Mouse (Mus musculus) MEL (cell line): ENCODE data around the gene Asic5.

Experiments
- CTCF ChIP-seq, 3 experiments: IDR thresholded peaks in 2 of 3; conservative IDR thresholded peaks in 1 of 3; 2 replicates each; pipeline ENCODE4 v1.5.1; 2011 to 2012; ENCODE audit warnings: low read length in 3 of 3, low read depth in 2 of 3, mild to moderate bottlenecking in 2 of 3, improper control_type of control experiment in 1 of 3, inconsistent platforms in 1 of 3, mixed read lengths in 1 of 3, moderate library complexity in 1 of 3; ENCODE audit not compliant: control insufficient read depth in 1 of 3, insufficient read depth in 1 of 3, poor library complexity in 1 of 3, severe bottlenecking in 1 of 3
- EP300 ChIP-seq, 2 experiments: IDR thresholded peaks; 2 replicates each; pipeline ENCODE4 v1.6.1; 2011; ENCODE audit warnings: improper control_type of control experiment in 2 of 2, low read length in 2 of 2, low read depth in 1 of 2, mild to moderate bottlenecking in 1 of 2
- MAFK ChIP-seq: IDR thresholded peaks from 2 replicates; pipeline ENCODE4 v1.6.1; 2011; ENCODE audit warnings: low read depth, mild to moderate bottlenecking, low read length, improper control_type of control experiment, borderline replicate concordance
- MAX ChIP-seq: IDR thresholded peaks from 2 replicates; pipeline ENCODE4 v1.6.1; 2011; ENCODE audit warnings: low read length, improper control_type of control experiment
- MXI1 ChIP-seq: IDR thresholded peaks from 2 replicates; pipeline ENCODE4 v1.6.1; 2011; ENCODE audit warnings: mild to moderate bottlenecking, low read depth, low read length, improper control_type of control experiment
- NRF1 ChIP-seq: IDR thresholded peaks from 2 replicates; pipeline ENCODE4 v1.6.1; 2014; ENCODE audit warnings: low read depth, mild to moderate bottlenecking, inconsistent platforms, low read length, improper control_type of control experiment, moderate library complexity; ENCODE audit not compliant: poor library complexity, insufficient read depth, severe bottlenecking
- POLR2A ChIP-seq, 2 experiments: IDR thresholded peaks; 2 replicates each; pipeline ENCODE4 v1.6.1; 2011 to 2012; ENCODE audit warnings: low read length in 2 of 2, mild to moderate bottlenecking in 2 of 2, control low read depth in 1 of 2, improper control_type of control experiment in 1 of 2, low read depth in 1 of 2, moderate library complexity in 1 of 2; ENCODE audit not compliant: control insufficient read depth in 1 of 2, insufficient read depth in 1 of 2, poor library complexity in 1 of 2
- SMC3 ChIP-seq: IDR thresholded peaks from 2 replicates; pipeline ENCODE4 v1.6.1; 2011; ENCODE audit warnings: low read depth, low read length, improper control_type of control experiment
- USF2 ChIP-seq, 2 experiments: IDR thresholded peaks; 2 replicates each; pipeline ENCODE4 v1.6.1; 2011 to 2012; ENCODE audit warnings: improper control_type of control experiment in 2 of 2, low read length in 2 of 2, borderline replicate concordance in 1 of 2, inconsistent platforms in 1 of 2, low read depth in 1 of 2, mild to moderate bottlenecking in 1 of 2; ENCODE audit not compliant: insufficient read depth in 1 of 2
- ZC3H11A ChIP-seq: IDR thresholded peaks from 2 replicates; pipeline ENCODE4 v1.6.1; 2012; ENCODE audit warnings: low read depth, mild to moderate bottlenecking, inconsistent platforms, low read length, improper control_type of control experiment
- ZNF384 ChIP-seq: IDR thresholded peaks from 2 replicates; pipeline ENCODE4 v1.6.1; 2012; ENCODE audit warnings: low read depth, mild to moderate bottlenecking, inconsistent platforms, low read length, improper control_type of control experiment

DNA sequence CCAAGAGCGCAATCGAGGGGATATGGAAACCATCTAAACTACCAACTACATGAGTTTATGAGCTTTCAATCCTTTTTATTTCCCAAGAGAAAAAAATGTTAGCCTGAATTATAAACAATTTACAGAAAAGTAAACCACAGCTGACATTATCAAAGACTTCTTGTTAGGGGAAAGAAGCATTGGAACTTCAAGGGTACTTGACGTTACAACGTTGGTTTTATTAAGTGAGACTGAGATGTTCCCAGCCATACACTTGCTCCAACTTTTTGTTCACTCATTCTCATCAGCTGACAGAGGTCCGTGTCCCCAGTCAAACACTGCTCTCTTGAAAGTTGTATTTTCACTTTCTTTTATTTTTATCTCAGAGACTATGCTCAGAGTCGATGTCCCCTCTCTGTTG is 61.6 kb downstream of the Asic5 start:
- TF ChIP-seq CTCF (IDR thresholded peaks at IDR 0.05 in 2 of 3, conservative IDR thresholded peaks at IDR 0.05 in 1 of 3; ENCODE audit: control insufficient read depth in 1 of 3, insufficient read depth in 1 of 3, low read depth in 2 of 3, low read length in 3 of 3, poor library complexity in 1 of 3, severe bottlenecking in 1 of 3) (no peak), POLR2A (IDR thresholded peaks at IDR 0.05; ENCODE audit: control insufficient read depth in 1 of 2, insufficient read depth in 1 of 2, low read depth in 1 of 2, low read length in 2 of 2, poor library complexity in 1 of 2) (no peak), USF2 (IDR thresholded peaks at IDR 0.05; ENCODE audit: borderline replicate concordance in 1 of 2, insufficient read depth in 1 of 2, low read depth in 1 of 2, low read length in 2 of 2) (no peak), ZC3H11A (no peak), MAX (no peak), ZNF384 (no peak), SMC3 (no peak), MAFK (no peak), NRF1 (no peak), EP300 (IDR thresholded peaks at IDR 0.05; ENCODE audit: low read depth in 1 of 2, low read length in 2 of 2) (no peak), MXI1 (no peak)
